Mouse (Mus musculus) brain, embryonic 14.5 days (tissue): ENCODE results near the gene Immp2l. TPM values are rescaled to one million over a fixed set of nuclear protein-coding genes. Genes with fewer than 3 reads are reported as not detected.
A peak's percentile ranks its signal among the peaks of the same experiment; 100 is the strongest.

Experiments used
- DNase-seq: peaks from one replicate; pipeline ENCODE4 v3.0.0-alpha.2; 2011; ENCODE audit warnings: low read depth
- CTCF ChIP-seq: fragments of 200-500 bp; IDR thresholded peaks from 2 replicates; pipeline ENCODE4 v1.5.1; 2012; ENCODE audit warnings: inconsistent platforms, mild to moderate bottlenecking, moderate library complexity, borderline replicate concordance; ENCODE audit not compliant: insufficient read depth, insufficient read length; ENCODE audit errors: extremely low read depth
- POLR2A ChIP-seq: fragments of 200-500 bp; IDR thresholded peaks from 2 replicates; pipeline ENCODE4 v1.6.1; 2012; ENCODE audit warnings: mild to moderate bottlenecking, inconsistent platforms, borderline replicate concordance; ENCODE audit not compliant: poor library complexity, insufficient read depth, insufficient read length, severe bottlenecking; ENCODE audit errors: extremely low read depth
- polyA plus RNA-seq: library from polyadenylated mRNA; depleted of rRNA; stranded (reverse); fragments of >200 nt; gene quantifications from 2 replicates; pipeline ENCODE4 v1.2.3, GENCODE M21; 2012

The Immp2l gene
- polyA plus RNA-seq, 1 experiment, result 3.5 TPM

- no peak for DNase-seq
- no peak for TF ChIP-seq CTCF
- TF ChIP-seq POLR2A, result no peak
These were observed 28.1 kb upstream of the Immp2l start for GRCm38 (mm10) chr12:40995618-40996370.

- DNase-seq, result no peak
- no peak for TF ChIP-seq CTCF
- TF ChIP-seq POLR2A, result no peak
These were observed 1.4 kb upstream of the Immp2l start for GRCm38 (mm10) chr12:41022516-41022915.

DNA sequence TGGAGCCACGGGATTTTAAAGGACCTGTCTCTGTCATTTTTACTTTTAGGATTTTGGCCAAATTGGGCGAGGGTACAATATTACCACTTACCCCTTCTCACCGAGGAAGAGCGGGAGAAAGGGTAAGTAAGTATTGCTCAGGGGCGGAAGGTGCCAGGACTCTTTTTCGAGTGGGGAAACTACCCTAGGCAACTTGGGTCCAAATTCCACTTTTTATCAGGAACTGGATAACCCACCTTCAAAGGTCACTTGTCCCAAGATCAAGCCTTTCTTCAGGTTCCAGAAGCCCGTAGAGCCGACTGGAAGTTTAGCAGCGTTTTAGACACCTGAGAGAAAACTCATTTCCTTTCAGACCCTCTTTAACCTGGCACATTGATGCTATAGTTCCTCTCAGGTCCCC is 622 bp downstream of the Immp2l start:
- TF ChIP-seq CTCF (no peak), POLR2A (no peak)

GRCm38 (mm10) chr12:41027485-41027884 is 3.6 kb downstream of the Immp2l start:
- no peak for TF ChIP-seq POLR2A
- no peak for TF ChIP-seq CTCF
- no peak for DNase-seq

More for the DNA sequence above, 622 bp downstream of the Immp2l start:
- no peak for DNase-seq

DNA sequence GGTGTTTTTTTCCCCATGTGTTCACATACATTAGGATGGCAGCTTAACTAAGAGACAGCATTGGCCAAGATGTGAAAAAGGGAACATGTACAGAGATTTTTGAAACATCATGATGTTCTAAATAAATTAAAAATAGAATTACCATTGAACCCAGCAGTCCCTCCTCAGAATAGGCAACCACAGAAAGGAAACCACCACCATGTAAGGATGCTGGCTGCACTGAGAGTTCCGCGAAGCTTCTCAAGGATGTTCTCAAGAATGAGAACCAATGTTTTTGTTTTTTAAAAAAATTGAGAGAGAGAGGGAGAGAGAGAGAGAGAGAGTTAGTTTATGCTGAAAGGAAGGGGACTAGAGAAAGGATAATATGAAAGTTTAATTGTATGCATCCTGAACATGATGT is 7.2 kb downstream of the Immp2l start:
- TF ChIP-seq CTCF (no peak), POLR2A (no peak)

DNA sequence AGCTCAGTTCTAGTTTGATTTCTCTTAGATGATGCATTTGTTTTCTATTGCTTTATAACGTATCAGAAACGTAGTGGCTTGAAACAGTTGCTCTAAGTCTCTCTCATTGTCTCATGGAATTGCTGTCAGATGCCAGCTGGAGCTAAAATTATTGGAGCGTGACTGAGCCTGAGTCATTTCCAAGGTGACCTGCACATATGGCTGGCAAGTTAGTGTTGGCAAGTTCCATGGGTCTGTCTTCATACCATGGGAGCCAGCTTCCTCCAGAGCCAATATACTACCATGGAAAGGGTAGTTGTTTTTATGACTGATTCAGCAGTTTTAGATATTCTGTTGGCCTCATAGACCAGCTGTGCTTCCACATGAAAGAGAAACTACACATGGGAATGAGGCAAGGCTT is 9.3 kb downstream of the Immp2l start:
- TF ChIP-seq CTCF (no peak), POLR2A (no peak)
- peak; percentile 52 for DNase-seq

More for the DNA sequence above, 7.2 kb downstream of the Immp2l start:
- no peak for DNase-seq

- DNase-seq, result no peak
- TF ChIP-seq POLR2A (no peak), CTCF (no peak)
These were observed 15.9 kb downstream of the Immp2l start for GRCm38 (mm10) chr12:41039834-41040233.

DNA sequence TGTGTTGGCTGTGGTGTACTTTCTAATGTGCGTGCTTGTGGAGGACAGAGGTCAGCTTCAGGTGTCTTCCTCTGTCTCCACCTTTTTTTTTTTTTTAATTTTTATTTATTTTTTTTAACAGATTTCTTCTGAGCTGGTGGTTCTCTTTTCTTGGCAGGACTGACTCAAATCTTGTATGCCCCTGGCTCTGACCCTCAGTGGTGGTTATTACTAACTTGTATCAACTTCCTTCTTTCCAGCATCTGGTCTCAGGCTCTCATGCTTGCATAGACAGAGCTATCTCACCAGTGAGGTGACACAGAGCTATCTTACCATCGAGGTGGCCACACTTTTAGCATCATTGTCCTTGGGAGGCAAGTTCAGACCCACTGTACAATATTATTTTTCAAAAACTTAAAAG is 17.8 kb downstream of the Immp2l start:
- TF ChIP-seq POLR2A (no peak), CTCF (no peak)
- no peak for DNase-seq

DNA sequence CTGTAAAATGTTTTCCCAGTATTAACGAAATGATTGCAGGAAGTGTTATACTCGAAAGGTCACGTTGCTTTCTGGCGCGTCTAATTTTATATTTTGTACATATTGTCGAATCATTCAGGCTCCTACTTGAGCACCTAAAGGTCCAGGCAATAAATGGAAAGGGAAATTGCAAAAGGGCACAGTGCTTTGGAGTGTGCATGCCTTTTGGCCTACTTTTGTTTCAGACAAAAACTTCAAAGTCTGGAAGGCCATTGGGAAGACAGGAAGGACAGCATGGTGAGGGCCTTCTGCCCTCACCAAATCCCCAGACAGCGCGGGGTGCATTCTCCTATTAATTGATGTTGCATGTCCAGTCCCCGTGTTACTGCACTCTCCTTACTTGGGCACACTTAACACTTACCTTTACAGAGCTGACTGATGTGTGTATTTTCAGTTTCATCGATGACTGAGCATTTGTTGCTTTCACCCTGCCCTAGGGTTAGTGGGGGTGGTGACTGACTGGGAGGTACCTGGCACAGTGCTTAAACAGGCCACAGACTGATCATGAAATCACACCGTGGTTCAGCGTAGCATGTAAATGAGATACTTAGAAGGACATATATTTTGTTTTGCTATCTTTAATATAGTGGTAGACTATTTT is 20.7 kb downstream of the Immp2l start:
- DNase-seq, result no peak
- TF ChIP-seq POLR2A, result no peak

GRCm38 (mm10) chr12:41047085-41047766 is 23.3 kb downstream of the Immp2l start:
- DNase-seq, result no peak
- no peak for TF ChIP-seq CTCF
- TF ChIP-seq POLR2A, result no peak

DNA sequence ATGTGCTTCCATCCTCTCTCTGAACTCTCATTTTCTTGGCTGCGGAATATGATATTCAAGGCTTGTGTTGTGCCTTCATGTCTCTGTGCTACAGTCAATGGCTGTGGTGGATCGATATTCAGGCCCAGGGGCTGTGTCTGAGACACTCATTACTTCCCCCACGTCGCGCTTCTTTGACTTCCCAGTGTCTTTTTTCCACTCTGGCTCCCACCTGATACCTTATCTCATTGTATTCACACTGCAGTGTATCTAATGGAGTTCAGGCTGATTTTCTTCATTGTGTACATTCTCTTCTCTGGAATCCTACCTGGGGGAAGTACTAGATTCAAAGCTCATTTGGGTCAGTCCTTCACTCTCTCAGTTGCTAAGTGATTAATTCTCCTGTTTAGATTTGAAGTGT is 27.1 kb downstream of the Immp2l start:
- TF ChIP-seq POLR2A, result no peak
- no peak for TF ChIP-seq CTCF
- DNase-seq, result peak; percentile 15
